Comparison of ENCODE assay signal across 16 mouse cellular contexts in genomic region chr3:101360832-101361231, GRCm38 (mm10).
"Had no signal": no experiment of that assay in that cellular context is flagged by ENCODE, and none has a peak within 500 bp of the region (broad histone marks: within the 10 kb centered on the region; RNA-seq: fewer than 3 reads in every experiment).

No protein-coding gene starts in this region.

- DNase-seq: forebrain, postnatal 0 days; gastrocnemius, postnatal 14 days; heart, adult 18-20 months; heart, postnatal 10 days; heart, postnatal 4 days; kidney, adult 18-20 months; kidney, adult 8-10 months; kidney, postnatal 10 days; kidney, postnatal 25 days; kidney, postnatal 4 days; liver; liver, embryonic 13.5 days had no signal

- ATAC-seq: forebrain, postnatal 0 days; hindbrain, embryonic 16.5 days; inflammation-experienced regulatory T-cells, adult 6 months; intestine, embryonic 15.5 days; intestine, postnatal 0 days had no signal
